Mouse (Mus musculus): ENCODE data around the gene Sf3b4.

The Sf3b4 gene

GRCm38 (mm10) chr3:96172197-96173178 lies at the start of gene Sf3b4:
Gene Sf3b4, plus strand, starts transcription at chr3:96172332.
- peak; percentile 68 for DNase-seq (ENCODE audit: low read depth)

- no peak for DNase-seq (ENCODE audit: low read depth)
These were observed 47.9 kb upstream of the Sf3b4 start for GRCm38 (mm10) chr3:96124235-96124634.

- DNase-seq (ENCODE audit: low read depth), result peak; percentile 31
These were observed 44.0 kb upstream of the Sf3b4 start for GRCm38 (mm10) chr3:96128128-96128527.

- DNase-seq (ENCODE audit: low read depth), result no peak
These were observed 39.7 kb upstream of the Sf3b4 start for GRCm38 (mm10) chr3:96132478-96132877.

GRCm38 (mm10) chr3:96133327-96133905 lies 38.7 kb upstream of the Sf3b4 start:
- DNase-seq (ENCODE audit: low read depth), result peak; percentile 28

- DNase-seq (ENCODE audit: low read depth), result peak; percentile 11
These were observed 37.1 kb upstream of the Sf3b4 start for GRCm38 (mm10) chr3:96135011-96135410.

- no peak for DNase-seq (ENCODE audit: low read depth)
These were observed 24.2 kb upstream of the Sf3b4 start for GRCm38 (mm10) chr3:96147950-96148349.

GRCm38 (mm10) chr3:96151836-96152235 lies 20.3 kb upstream of the Sf3b4 start:
- DNase-seq (ENCODE audit: low read depth), result no peak

- no peak for DNase-seq (ENCODE audit: low read depth)
These were observed 19.5 kb upstream of the Sf3b4 start for GRCm38 (mm10) chr3:96152611-96153010.

- DNase-seq (ENCODE audit: low read depth), result no peak
These were observed 16.6 kb upstream of the Sf3b4 start for GRCm38 (mm10) chr3:96155501-96155900.

GRCm38 (mm10) chr3:96159820-96160219 lies 12.3 kb upstream of the Sf3b4 start:
- no peak for DNase-seq (ENCODE audit: low read depth)

- DNase-seq (ENCODE audit: low read depth), result peak; percentile 95
These were observed 11.8 kb upstream of the Sf3b4 start for GRCm38 (mm10) chr3:96160222-96160802.

GRCm38 (mm10) chr3:96160803-96161516 lies 11.2 kb upstream of the Sf3b4 start:
- peak; percentile 76 for DNase-seq (ENCODE audit: low read depth)

- DNase-seq (ENCODE audit: low read depth), result peak; percentile 38
These were observed 10.0 kb upstream of the Sf3b4 start, which contains the start of gene Mtmr11 for GRCm38 (mm10) chr3:96161869-96162840. Gene Mtmr11, plus strand, starts transcription at chr3:96162004.

GRCm38 (mm10) chr3:96163040-96163439 lies 9.1 kb upstream of the Sf3b4 start:
- DNase-seq (ENCODE audit: low read depth), result no peak

GRCm38 (mm10) chr3:96168466-96169158 lies 3.5 kb upstream of the Sf3b4 start:
- no peak for DNase-seq (ENCODE audit: low read depth)

GRCm38 (mm10) chr3:96170276-96170675 lies 1.9 kb upstream of the Sf3b4 start:
- no peak for DNase-seq (ENCODE audit: low read depth)

GRCm38 (mm10) chr3:96170976-96171545 lies 1.1 kb upstream of the Sf3b4 start:
- no peak for DNase-seq (ENCODE audit: low read depth)

GRCm38 (mm10) chr3:96171583-96172196 lies 442 bp upstream of the Sf3b4 start:
- no peak for DNase-seq (ENCODE audit: low read depth)
